Mouse (Mus musculus) heart, postnatal 0 days (tissue): Measurements from ENCODE around the gene Dcps.

Experiments
- CTCF ChIP-seq: IDR thresholded peaks from 2 replicates; pipeline ENCODE4 v1.5.1; 2016; ENCODE audit warnings: antibody characterized with exemption, control low read depth, low read depth
- EP300 ChIP-seq: IDR thresholded peaks from 2 replicates; pipeline ENCODE4 v1.6.1; 2016; ENCODE audit warnings: antibody characterized with exemption, low read depth

DNA sequence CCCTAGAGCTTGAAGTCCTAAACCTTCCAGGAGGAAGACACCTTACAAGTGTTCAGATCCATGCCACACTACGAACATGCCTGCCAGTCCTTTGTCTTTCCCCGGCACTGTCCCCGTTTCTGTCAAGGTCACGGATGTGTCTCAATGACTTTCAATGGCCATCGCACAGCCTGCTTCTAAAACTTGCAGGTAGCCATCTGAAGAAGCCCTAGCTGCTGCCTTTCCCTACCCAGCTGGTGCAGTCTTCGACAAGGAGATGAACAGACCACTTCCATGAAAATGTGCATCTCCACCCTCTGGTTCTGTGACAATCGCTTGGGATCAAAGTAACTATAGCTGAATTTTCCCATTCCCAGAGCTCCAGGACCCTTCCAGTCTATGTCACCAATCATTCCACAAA, 64.4 kb downstream of the Dcps start:
- no peak for TF ChIP-seq CTCF
- TF ChIP-seq EP300: no peak
